In the genomic region with DNA sequence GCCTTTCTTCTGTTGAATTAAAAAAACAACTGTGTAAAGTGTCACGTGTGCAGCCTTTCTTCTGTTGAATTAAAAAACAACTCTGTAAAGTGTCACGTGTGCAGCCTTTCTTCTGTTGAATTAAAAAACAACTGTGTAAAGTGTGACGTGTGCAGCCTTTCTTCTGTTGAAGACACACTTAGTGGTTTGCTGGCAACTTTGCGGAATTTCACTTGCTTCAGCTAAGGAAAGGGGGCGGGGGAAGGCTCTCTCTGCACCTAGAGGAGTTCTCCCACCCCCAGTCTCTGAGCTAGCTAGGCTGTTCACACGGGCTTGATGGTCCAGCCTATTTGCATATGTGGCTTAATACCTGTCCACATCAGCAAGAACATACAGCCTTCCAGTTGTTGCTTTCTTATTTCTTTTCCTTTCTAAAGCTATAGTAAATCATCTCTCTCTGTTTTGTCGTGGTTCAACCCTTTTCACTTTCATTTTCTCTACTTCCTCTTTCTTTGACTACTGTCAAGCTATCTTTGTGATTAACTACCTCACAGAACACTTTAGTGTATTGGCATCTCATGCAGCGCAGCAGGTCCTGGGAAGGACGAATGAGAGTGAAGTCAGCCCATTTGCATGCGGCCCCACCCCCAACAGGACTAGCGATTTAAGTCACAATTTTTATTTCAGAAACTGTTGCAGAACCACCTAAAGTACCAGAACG, we compare ENCODE assay signal across 9 mouse cellular contexts. TPM values are rescaled to one million over a fixed set of nuclear protein-coding genes. Genes with fewer than 3 reads are reported as not detected.
DNase-seq lines count a peak whose midpoint lies in the region; ATAC-seq and TF ChIP-seq lines count a peak whose summit lies in the region.
"Had no signal": no experiment of that assay in that cellular context is flagged by ENCODE, and none has a peak within 500 bp of the region (broad histone marks: within the 10 kb centered on the region; RNA-seq: fewer than 3 reads in every experiment).

No protein-coding gene starts in this region.

- peak overlapping the region; percentile 44 for H3K27ac ChIP-seq in heart, adult 2 months
- H3K27ac ChIP-seq in heart, embryonic 11.5 days (ENCODE audit: low read depth, low read length): no peak overlapping the region
- H3K27ac ChIP-seq in brown adipose tissue, adult 24 weeks (replicated peaks; ENCODE audit: low read depth, low read length): peak overlapping the region; percentile 71
- no peak overlapping the region for H3K27ac ChIP-seq in liver, embryonic 12.5 days
- peak overlapping the region; percentile 95 for H3K27ac ChIP-seq in spleen, adult 2 months (ENCODE audit: insufficient read depth, low read length)
- H3K27ac ChIP-seq in hindbrain, postnatal 0 days: no peak overlapping the region
- H3K27ac ChIP-seq: limb, embryonic 13.5 days had no signal

- no peak for TF ChIP-seq POLR2A in heart, adult 2 months (IDR thresholded peaks at IDR 0.05; ENCODE audit: insufficient read depth, low read depth, low read length)
- no peak for TF ChIP-seq POLR2A in spleen, adult 2 months (IDR thresholded peaks at IDR 0.05; ENCODE audit: low read depth, low read length)

- peaks cover 2% of the 10 kb centered on the region for H3K4me1 ChIP-seq in heart, adult 2 months (ENCODE audit: control insufficient read depth, insufficient read depth, low read length)
- no peaks in the 10 kb centered on the region for H3K4me1 ChIP-seq in heart, embryonic 11.5 days (ENCODE audit: control insufficient read depth, insufficient read depth, low read length)
- H3K4me1 ChIP-seq in brown adipose tissue, adult 24 weeks (ENCODE audit: control insufficient read depth, insufficient read depth, insufficient read length, low read length): peaks cover 3% of the 10 kb centered on the region; the same call in 1 of the 2 replicates
- 0 out of 2 replicates have a peak, but pooled peaks cover 2% of the 10 kb centered on the region for H3K4me1 ChIP-seq in liver, embryonic 12.5 days
- peaks cover 11% of the 10 kb centered on the region for H3K4me1 ChIP-seq in spleen, adult 2 months (ENCODE audit: control insufficient read depth, insufficient read depth, insufficient read length)
- no peaks in the 10 kb centered on the region for H3K4me1 ChIP-seq in hindbrain, postnatal 0 days (ENCODE audit: insufficient read depth, low read length)

- no peak overlapping the region for H3K9ac ChIP-seq in heart, adult 2 months (ENCODE audit: low read depth, low read length)
- H3K9ac ChIP-seq in heart, embryonic 11.5 days (ENCODE audit: low read depth, low read length): no peak overlapping the region
- no peak overlapping the region for H3K9ac ChIP-seq in liver, embryonic 12.5 days
- no peak overlapping the region for H3K9ac ChIP-seq in hindbrain, postnatal 0 days (replicated peaks; ENCODE audit: low read length)
- H3K9ac ChIP-seq: limb, embryonic 13.5 days had no signal

- 55% methylated on average over 12 of the region's 12 CpGs for WGBS in heart, adult 2 months
- WGBS in heart, embryonic 11.5 days (ENCODE audit: insufficient replicate concordance): 64% methylated on average over 12 of the region's 12 CpGs
- WGBS in liver, embryonic 12.5 days (ENCODE audit: insufficient replicate concordance): 20% methylated on average over 12 of the region's 12 CpGs
- 2% methylated on average over 12 of the region's 12 CpGs for WGBS in spleen, adult 2 months
- 68% methylated on average over 12 of the region's 12 CpGs for WGBS in hindbrain, postnatal 0 days

- H3K79me2 ChIP-seq in heart, adult 2 months (replicated peaks; ENCODE audit: control insufficient read depth, insufficient read depth, low read length): no peaks in the 10 kb centered on the region

- no peaks in the 10 kb centered on the region for H3K36me3 ChIP-seq in heart, adult 2 months (ENCODE audit: control insufficient read depth, insufficient read depth, low read length)
- H3K36me3 ChIP-seq in heart, embryonic 11.5 days (ENCODE audit: control insufficient read depth, insufficient read depth, low read length): no peaks in the 10 kb centered on the region
- no peaks in the 10 kb centered on the region for H3K36me3 ChIP-seq in liver, embryonic 12.5 days
- H3K36me3 ChIP-seq in spleen, adult 2 months (ENCODE audit: control insufficient read depth, insufficient read depth, low read length): no peaks in the 10 kb centered on the region
- H3K36me3 ChIP-seq in hindbrain, postnatal 0 days (ENCODE audit: insufficient read depth, low read length): no peaks in the 10 kb centered on the region

- TF ChIP-seq EP300 in heart, adult 2 months (IDR thresholded peaks at IDR 0.05; ENCODE audit: insufficient read depth, low read depth, low read length): no peak

- ATAC-seq in heart, embryonic 11.5 days (replicated peaks; ENCODE audit: insufficient number of reproducible peaks, low FRiP score, low TSS enrichment): no peak
- ATAC-seq in liver, embryonic 12.5 days: 0 out of 2 replicates have a peak, but pooled peaks have one; percentile 49
- ATAC-seq in hindbrain, postnatal 0 days: no peak

- no peaks in the 10 kb centered on the region for H3K27me3 ChIP-seq in heart, adult 2 months (ENCODE audit: control insufficient read depth, insufficient read depth, low read length)
- no peaks in the 10 kb centered on the region for H3K27me3 ChIP-seq in heart, embryonic 11.5 days (ENCODE audit: control insufficient read depth, insufficient read depth, low read length)
- no peaks in the 10 kb centered on the region for H3K27me3 ChIP-seq in liver, embryonic 12.5 days (replicated peaks)
- H3K27me3 ChIP-seq in spleen, adult 2 months (ENCODE audit: control insufficient read depth, insufficient read depth, low read length): no peaks in the 10 kb centered on the region
- no peaks in the 10 kb centered on the region for H3K27me3 ChIP-seq in hindbrain, postnatal 0 days (ENCODE audit: insufficient read depth, low read length)
- H3K27me3 ChIP-seq: limb, embryonic 13.5 days had no signal

- no peaks in the 10 kb centered on the region for H3K9me3 ChIP-seq in heart, embryonic 11.5 days (replicated peaks; ENCODE audit: control insufficient read depth, low read length)
- no peaks in the 10 kb centered on the region for H3K9me3 ChIP-seq in liver, embryonic 12.5 days (replicated peaks)
- H3K9me3 ChIP-seq in hindbrain, postnatal 0 days (ENCODE audit: low read length): no peaks in the 10 kb centered on the region
- H3K9me3 ChIP-seq: limb, embryonic 13.5 days had no signal

- intact Hi-C loops in heart, adult 2 months (cut with DNase I): no loop called here

- H3K4me2 ChIP-seq in heart, embryonic 11.5 days: no peak overlapping the region; the same call in 1 of the 2 replicates
- H3K4me2 ChIP-seq in liver, embryonic 12.5 days: peak overlapping the region; percentile 59
- H3K4me2 ChIP-seq in hindbrain, postnatal 0 days (ENCODE audit: low read depth, low read length): no peak overlapping the region
- H3K4me2 ChIP-seq: limb, embryonic 13.5 days had no signal

- peak overlapping the region; percentile 36 for H3K4me3 ChIP-seq in heart, adult 2 months
- H3K4me3 ChIP-seq in heart, embryonic 11.5 days (ENCODE audit: low read depth, low read length): no peak overlapping the region
- peak overlapping the region; percentile 69 for H3K4me3 ChIP-seq in brown adipose tissue, adult 24 weeks (ENCODE audit: insufficient read depth, low read depth, low read length)
- peak overlapping the region; percentile 39 for H3K4me3 ChIP-seq in liver, embryonic 12.5 days
- H3K4me3 ChIP-seq in spleen, adult 2 months (ENCODE audit: extremely low read depth, insufficient read depth, insufficient read length): peak overlapping the region; percentile 63
- H3K4me3 ChIP-seq in hindbrain, postnatal 0 days (ENCODE audit: low read length): no peak overlapping the region
- H3K4me3 ChIP-seq: limb, embryonic 13.5 days had no signal

- TF ChIP-seq CTCF in heart, adult 2 months (IDR thresholded peaks at IDR 0.05): no peak
- no peak for TF ChIP-seq CTCF in spleen, adult 2 months (IDR thresholded peaks at IDR 0.05; ENCODE audit: extremely low read depth, insufficient read depth, insufficient read length, insufficient replicate concordance)
- TF ChIP-seq CTCF in hindbrain, postnatal 0 days (IDR thresholded peaks at IDR 0.05; ENCODE audit: low read depth): no peak

- peak; percentile 34 to 54 for DNase-seq in heart, adult 2 months
- DNase-seq in spleen, adult 2 months (ENCODE audit: low read depth in 1 of 2, low spot score in 2 of 2): peak; percentile 65 to 91
- no peak for DNase-seq in cerebellum, adult 9-10 months
- no peak for DNase-seq in right cerebral cortex, adult 18-20 months
- DNase-seq in hindbrain, postnatal 0 days (ENCODE audit: low spot score): no peak

RNA-seq across cellular contexts. Expression of a gene that starts 41.2 kb away (rescaled TPM):
- total RNA-seq in heart, adult 2 months (2021): 10 to 100 TPM; 13.8 to 14.5 TPM
- 6.1 and 11.8 TPM in 2 replicates for polyA plus RNA-seq in heart, adult 2 months (2012; rRNA removed)
- polyA plus RNA-seq in heart, embryonic 11.5 days (2014; fragmentation: Nextera tagmentation; extraction: Ambion mirVana): 9.1 and 11.4 TPM in 2 replicates
- 1.6 and 2.7 TPM in 2 replicates for polyA plus RNA-seq in brown adipose tissue, adult 24 weeks (2012; ENCODE audit: insufficient read depth, insufficient read length, missing spikeins)
- polyA plus RNA-seq in liver, embryonic 12.5 days (2016; fragmentation: Nextera tagmentation; extraction: Ambion mirVana): 2.4 and 2.8 TPM in 2 replicates
- polyA plus RNA-seq in spleen, adult 2 months (2012; rRNA removed): 4.9 TPM in 2 replicates
- total RNA-seq in hindbrain, postnatal 0 days (2014; rRNA removed): 15.3 and 24.6 TPM in 2 replicates
- 10.3 and 11.6 TPM in 2 replicates for polyA plus RNA-seq in hindbrain, postnatal 0 days (2015; fragmentation: Nextera tagmentation; extraction: Ambion mirVana)

RNA-seq across cellular contexts. Expression of a gene that starts 53.7 kb away (rescaled TPM):
- total RNA-seq in heart, adult 2 months (2021): 10 to 100 TPM; 44.0 to 49.2 TPM
- 20.0 and 39.1 TPM in 2 replicates for polyA plus RNA-seq in heart, adult 2 months (2012; rRNA removed)
- 98.2 and 105 TPM in 2 replicates for polyA plus RNA-seq in heart, embryonic 11.5 days (2014; fragmentation: Nextera tagmentation; extraction: Ambion mirVana)
- 86.5 and 134 TPM in 2 replicates for polyA plus RNA-seq in brown adipose tissue, adult 24 weeks (2012; ENCODE audit: insufficient read depth, insufficient read length, missing spikeins)
- 33.8 and 38.4 TPM in 2 replicates for polyA plus RNA-seq in liver, embryonic 12.5 days (2016; fragmentation: Nextera tagmentation; extraction: Ambion mirVana)
- polyA plus RNA-seq in spleen, adult 2 months (2012; rRNA removed): 4.0 and 7.6 TPM in 2 replicates
- total RNA-seq in hindbrain, postnatal 0 days (2014; rRNA removed): 34.9 and 47.9 TPM in 2 replicates
- polyA plus RNA-seq in hindbrain, postnatal 0 days (2015; fragmentation: Nextera tagmentation; extraction: Ambion mirVana): 162 and 176 TPM in 2 replicates

Comparison
In these comparisons a context has a peak if more than half of its experiments do, and no peak if none do; other contexts are left out.
1. H3K27ac ChIP-seq: peak in heart, adult 2 months (single experiment), brown adipose tissue, adult 24 weeks (single experiment) and spleen, adult 2 months (single experiment); none in heart, embryonic 11.5 days (single experiment), liver, embryonic 12.5 days (single experiment) and hindbrain, postnatal 0 days (single experiment).
2. H3K4me3 ChIP-seq: peak in heart, adult 2 months (single experiment), brown adipose tissue, adult 24 weeks (single experiment), liver, embryonic 12.5 days (single experiment) and spleen, adult 2 months (single experiment); none in heart, embryonic 11.5 days (single experiment) and hindbrain, postnatal 0 days (single experiment).
3. DNase-seq: peak in heart, adult 2 months (2 of 2) and spleen, adult 2 months (2 of 2); none in cerebellum, adult 9-10 months (single experiment), right cerebral cortex, adult 18-20 months (single experiment) and hindbrain, postnatal 0 days (single experiment).